Mouse (Mus musculus): Measurements from ENCODE around the gene Tspoap1. TPM values are rescaled to one million over a fixed set of nuclear protein-coding genes. Genes with fewer than 3 reads are reported as not detected.

Tspoap1 gene
- total RNA-seq, 2 experiments from 2014 or later, result 8.0 to 8.6 TPM

DNA sequence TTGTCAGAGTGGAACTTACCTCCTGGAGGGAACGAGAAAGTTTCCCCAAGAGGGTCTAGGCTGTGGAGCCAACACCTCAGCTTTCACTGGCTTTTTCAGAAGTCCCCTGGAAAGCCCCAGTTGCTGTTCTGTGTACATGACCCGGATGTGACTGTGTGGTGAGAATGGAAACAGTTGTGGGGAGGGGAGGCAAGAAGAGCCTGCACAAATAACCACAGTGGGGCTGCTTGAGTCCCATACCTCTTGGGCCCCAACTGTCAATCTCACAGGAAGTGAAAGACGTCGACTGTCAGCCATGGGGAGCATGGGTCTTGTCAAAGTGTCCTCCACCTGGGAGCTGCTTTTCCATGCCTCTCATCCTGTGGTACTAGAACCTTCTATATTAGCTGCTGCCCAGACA, 15.4 kb upstream of the Tspoap1 start:
- ATAC-seq (ENCODE audit: poor library complexity, severe bottlenecking), result no peak

DNA sequence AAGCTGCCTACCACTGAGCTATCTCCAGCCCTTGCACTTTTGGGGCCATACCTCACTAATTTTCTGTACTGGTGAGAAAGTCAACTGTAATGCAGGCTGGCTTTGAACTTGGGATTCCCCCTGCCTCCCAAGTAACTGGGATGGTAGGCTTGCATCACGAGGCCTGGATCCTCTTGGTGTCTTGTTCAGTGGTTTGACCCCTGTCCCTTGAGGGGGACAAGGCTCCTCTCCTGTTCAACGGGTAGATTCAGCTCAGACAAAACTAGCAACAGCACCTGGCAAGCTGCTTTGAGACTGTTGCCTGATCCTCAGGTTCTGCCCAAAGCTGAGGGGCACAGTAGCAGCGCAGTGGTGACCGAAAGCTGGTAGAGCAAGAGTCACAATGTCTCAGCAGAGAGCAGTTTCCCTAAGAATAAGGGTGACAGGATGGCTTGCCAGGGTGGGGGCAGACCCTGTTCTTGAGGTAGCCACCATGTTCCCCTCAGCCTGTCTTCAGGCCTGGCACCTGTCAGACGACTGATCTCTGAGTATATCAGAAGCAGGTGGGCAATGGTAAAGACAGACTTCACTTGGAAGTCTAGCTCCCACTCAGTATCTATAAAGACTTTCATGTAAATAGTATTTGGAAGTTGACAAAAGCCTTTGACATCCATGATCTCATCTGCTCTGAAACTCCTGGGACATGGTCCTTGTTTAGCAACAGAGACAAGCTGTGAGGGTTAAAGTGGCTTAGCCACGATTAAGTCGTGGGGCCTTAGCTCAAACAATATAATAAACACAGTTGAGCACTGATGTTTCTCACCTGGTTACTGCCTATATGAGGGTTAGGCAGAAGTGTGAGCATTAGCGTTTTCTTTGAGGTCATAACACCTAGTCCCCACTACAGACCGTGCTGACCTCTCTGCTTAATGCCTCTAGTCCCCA, 14.4 kb upstream of the Tspoap1 start:
- no peak for ATAC-seq (ENCODE audit: poor library complexity, severe bottlenecking)

DNA sequence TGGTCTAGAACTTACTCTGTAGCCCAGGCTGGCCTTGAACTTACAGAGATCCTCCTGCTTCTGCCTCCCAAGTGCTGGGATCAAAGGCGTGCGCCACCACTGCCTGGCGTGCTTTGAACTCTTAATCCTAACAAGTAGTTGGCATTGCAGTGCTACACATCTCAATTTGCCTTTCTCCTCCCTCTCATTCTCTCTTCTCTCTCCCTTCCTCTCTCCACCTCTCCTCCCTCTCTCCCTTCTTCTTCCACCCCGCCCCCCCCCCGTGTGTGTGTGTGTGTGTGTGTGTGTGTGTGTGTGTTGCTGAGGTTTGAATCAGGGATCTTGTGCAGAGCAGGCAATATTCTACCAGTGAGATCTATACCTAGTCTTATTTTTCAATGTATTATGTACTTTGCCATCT, 13.0 kb upstream of the Tspoap1 start:
- ATAC-seq (ENCODE audit: poor library complexity, severe bottlenecking), result no peak

DNA sequence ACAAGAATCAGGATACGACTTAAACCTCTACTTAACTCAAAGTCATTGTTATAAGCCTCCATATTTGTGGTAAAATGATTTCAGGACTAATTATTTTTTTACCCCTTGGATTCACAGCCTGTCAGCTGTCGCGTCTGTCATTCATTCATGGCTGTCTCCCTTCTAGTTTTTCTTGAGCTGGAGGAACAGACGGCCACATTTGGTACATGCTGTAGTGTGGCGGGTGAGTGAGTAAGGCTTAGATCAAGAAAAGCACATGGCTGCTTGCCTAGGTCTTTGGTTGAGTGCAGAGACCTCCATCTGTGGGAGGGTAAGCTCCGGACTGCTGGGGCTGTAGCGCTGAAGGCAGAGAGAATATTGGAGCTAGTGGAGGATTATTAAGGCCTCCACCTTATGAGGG, 12.6 kb upstream of the Tspoap1 start:
- ATAC-seq (ENCODE audit: poor library complexity, severe bottlenecking), result no peak

DNA sequence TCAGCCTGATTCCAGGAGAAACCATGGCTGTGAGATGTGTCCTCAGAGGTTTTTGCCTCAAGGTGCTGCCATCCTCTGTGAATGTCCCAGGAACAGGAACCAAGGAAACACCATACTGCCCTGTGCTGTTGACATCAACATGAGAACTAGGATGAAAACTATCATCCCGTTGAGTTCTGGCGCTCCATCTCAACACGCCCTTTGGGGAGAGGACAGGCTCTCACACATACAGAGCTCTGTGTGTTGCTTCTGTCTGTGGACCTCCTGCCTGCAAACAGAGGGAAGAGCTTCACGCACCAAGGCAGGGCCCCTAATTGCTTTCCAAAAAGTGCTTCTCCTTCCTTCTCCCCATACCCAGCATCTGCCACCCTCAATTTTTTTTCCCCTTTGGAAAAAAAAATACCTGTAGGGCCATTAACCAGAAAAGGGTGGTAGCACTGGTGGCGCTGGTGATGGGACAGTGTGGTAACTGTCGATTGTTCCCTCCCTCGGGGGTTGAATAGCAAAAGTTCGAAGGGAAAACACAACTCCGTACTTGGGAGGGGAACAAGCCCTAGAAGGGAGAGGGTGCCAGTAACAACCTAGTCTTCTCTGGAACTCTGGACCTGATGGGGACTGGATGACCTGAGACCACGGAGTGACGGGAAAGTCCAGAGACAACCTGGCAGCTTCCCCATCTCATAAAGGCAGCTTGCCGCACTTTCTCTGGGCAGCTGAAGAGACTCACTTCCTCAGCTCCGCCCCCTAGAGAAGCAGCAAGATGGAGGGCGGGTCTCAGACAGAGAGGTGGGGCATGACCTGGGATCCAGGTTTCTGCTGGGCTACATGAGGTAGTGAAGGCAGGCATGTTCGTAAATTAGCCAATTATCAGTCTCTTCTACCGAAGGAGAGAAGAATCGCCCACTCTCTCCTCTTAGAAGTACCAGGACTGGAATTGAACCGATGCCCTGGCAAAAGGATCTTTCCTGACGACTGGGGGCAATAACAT, 11.9 kb upstream of the Tspoap1 start:
- ATAC-seq (ENCODE audit: poor library complexity, severe bottlenecking), result peak; percentile 55

DNA sequence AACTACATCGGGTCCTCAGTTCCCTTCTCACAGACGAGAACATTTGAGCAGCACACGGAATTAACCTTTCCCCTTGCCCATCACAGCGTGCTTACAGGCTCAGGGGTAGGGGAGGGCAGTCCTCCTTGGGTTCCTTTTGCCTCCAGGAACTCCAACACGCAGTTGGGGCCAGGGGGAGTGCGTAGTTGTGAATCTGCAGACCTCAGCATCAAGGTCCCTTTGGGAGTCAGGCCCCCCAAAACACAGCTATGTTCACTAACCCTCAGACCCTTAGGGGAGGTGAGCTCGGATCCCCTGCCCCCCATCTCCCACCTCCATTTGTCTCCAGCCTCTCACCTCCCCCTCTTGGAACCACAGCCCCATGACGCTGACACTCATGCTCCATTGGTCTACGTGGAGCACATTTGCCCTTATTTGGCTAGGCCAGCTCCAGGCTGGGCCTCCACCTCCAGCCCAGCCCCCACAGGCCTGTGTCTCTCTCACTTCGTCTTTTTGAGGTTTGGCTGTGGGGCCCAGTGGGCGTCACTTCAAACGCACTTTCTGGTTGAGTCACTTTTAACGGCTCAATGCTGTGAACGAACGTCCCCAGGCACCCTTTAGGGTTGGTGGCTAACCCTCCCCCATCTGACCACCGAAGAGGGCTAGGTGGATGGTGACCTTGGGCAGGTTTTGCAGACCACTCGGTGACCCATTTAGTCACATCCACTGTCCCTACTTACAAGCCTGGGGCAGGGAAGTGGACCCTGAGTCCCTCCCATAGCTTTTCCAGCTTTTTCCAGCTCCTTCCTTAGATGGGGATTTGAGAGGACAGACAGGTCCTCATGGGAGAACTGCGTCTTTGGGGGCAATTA, 10.9 kb upstream of the Tspoap1 start:
- peak; percentile 65 for ATAC-seq (ENCODE audit: poor library complexity, severe bottlenecking)

DNA sequence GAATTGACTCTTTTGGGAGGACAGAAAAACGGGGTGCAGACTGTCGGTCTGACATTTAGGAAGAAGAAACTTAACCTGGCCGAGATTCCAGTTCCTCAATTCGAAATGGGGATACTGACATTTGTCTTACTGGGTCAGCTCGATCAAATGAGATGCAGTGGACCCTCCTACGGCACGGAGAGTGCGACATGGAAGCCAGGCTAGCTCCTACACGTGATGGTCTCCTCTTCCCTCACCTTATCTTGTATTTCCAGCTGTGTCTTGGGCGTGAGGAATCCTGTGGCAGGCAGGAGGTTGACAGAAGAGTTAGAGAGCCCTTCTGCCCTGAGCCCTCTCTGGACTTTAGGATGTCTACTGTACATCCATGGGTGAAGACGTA, 10.3 kb upstream of the Tspoap1 start:
- ATAC-seq (ENCODE audit: poor library complexity, severe bottlenecking), result no peak

DNA sequence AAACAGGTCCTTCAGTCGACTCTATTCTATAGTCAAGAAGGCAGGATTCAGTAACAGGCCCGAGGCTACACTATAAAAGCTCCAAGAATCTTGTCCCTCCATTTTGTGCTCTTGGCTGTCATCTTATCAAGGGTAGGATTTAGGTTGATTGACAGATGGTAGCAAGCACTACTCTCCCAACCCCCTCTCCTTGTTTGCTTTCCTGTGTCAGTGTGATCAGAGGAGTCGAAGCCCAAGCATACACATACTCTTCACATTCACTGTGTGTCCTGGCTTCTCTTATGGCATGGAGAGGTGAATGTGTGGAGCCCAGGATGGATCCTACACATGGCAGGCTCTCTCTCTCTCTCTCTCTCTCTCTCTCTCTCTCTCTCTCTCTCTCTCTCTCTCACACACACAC, 9.8 kb upstream of the Tspoap1 start:
- ATAC-seq (ENCODE audit: poor library complexity, severe bottlenecking), result no peak

DNA sequence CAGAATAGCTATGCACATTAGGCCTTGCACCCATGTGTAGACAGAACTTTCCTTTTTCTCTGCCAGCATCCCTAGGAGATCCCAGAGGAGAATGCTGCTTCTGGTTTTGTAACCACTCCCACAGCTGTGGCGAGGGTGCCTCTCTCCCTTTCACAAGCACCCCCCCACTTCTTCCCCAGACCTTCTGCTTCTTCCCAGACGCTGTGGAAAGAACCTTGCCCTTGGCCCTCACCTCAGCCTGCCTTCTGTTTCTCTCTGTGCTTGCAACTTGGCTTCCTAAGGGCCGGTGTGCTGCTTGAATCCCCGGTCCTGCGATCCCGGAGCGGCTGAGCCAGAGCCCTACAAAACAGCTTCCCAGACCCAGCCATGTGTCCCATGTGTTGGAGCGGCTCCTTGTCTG, 9.3 kb upstream of the Tspoap1 start:
- no peak for ATAC-seq (ENCODE audit: poor library complexity, severe bottlenecking)

DNA sequence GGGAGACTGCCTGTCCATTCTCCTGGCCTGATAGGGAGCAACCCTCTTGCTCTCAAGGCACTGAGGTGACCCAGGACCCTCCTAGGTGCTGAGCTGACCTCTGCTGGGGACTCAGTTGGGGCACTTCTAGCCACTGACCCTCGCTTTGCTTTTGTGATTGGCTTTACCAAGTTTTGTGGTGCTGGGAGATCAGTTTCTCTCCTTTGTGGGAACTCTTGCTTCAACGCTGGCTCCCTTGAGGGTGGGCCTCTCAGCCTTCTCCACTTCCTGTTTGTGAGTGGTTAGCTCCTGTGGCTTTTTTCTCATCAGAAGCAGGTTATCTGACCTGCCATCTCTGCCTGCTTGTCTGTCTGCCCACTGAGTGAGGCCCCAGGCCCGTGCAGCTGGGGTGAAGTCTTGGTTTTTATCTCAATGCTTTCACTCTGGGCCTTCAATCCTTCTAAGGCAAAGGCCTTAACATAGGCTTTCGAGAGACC, 8.8 kb upstream of the Tspoap1 start:
- ATAC-seq (ENCODE audit: poor library complexity, severe bottlenecking), result peak; percentile 4; the same call in 1 of the 2 replicates

DNA sequence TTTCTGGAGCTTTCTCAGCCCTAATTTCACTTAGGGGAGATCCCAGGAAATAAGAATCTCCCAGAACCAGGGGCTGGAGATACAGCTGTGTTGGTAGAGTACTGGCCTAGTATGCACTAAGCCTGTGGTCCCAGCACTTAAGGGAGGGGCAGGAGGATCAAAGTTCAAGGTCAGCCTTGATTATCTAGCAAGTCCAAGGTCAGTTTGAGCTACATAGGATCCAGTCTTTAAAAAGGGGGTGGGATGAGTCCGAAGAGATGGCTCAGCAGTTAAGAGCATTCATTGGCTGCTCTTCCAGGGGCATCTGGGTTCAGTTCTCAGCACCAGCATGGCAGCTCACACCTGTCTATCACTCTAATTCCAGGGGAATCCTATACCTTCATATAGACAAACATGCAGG, 8.0 kb upstream of the Tspoap1 start:
- no peak for ATAC-seq (ENCODE audit: poor library complexity, severe bottlenecking)

DNA sequence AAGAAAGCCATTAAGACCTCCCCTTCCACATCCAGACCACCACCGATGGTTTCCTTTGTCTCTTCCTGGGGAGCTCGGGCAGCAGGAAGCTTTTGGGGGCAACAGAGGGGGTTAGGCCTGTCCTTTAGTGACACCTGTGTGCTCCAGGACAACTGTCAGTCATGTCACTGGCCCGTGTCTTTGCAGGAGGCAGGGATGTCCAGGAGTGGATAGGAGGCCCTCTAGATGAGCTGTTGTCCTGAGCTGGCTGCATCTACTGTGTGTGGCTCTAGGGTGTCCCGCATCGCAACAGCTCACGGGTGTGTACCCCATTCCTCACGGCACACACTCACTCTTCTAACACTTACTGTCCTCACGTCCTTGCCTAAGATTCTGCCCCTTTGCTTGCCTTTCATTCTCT, 7.1 kb upstream of the Tspoap1 start:
- ATAC-seq (ENCODE audit: poor library complexity, severe bottlenecking), result no peak

DNA sequence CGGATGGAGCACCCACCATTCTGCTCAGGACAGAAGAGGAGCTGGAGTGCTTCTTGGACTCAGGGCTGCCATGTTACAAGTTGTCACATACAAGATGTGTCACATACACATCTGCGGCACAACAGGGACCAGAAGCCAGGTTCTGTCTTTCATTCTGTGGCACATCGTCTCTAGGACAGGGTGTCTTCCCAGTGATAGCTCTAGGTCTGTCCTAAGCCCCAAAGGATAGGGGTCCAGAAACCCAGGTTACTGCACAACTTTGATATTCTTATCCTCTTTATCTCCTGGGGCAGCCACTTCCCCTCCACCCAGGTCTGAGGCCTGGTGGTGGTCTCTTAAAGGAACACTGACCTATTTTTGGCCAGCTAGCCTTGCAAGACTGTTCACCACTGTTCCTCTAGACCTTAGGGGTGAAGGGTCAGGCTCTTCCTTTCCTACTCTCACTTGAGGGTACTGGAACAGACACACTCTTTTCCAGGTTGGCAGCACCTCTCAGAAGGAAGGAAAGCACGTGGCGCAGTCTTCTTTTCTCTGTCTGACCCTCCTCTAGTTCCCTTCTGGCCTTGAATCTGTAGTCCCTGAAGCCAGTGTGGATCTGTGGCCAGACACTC, 6.3 kb upstream of the Tspoap1 start:
- no peak for ATAC-seq (ENCODE audit: poor library complexity, severe bottlenecking)

DNA sequence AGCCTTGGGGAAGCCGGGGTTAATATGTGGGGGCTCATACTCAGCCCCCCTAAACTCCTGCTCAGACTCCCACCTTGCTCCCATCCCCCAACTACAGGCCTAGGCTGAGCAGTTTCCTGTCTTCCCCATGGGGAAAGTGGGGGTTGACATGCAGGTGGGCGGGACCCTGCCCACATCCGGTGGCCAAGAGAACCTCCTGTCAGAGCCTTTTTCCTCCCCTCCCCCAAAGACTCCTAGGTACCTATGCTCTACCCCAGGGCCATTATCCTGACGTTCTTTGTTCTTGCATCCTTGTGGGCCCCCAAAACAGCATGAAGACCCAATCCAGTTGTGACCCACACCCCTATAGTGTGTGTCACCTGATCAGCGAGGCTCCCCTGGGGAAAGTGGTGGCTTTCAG, 5.7 kb upstream of the Tspoap1 start:
- peak; percentile 16 for ATAC-seq (ENCODE audit: poor library complexity, severe bottlenecking)

DNA sequence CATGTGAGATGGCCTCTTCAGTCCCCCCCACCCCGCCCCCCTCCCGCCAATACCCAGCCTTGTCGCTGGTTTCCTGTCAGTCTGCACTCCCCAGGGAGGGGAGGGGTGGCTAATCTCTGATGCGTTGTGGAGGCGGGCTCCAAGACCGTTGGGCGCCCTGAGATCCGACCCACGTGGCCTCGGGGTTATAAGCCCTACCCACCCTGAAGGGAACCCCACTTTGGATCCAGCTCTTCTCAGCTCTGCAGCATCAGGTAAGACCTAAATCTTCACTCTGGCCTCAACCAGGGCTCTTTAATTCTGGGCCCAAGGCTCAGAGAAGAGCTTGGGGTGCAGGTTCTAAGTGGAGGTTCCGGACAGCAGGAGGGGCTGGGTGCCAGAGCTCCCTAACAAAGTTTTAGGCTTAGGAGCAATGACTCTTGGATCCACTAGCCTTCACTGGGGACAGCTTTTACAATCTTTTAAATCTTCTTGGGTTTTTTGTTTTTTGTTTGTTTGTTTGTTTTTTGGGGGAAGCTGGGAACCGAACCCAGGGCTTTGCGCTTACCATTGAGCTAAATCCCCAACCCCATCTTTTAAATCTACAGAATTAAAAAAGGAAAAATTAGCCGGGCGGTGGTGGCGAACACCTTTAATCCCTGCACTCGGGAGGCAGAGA, 4.9 kb upstream of the Tspoap1 start:
- ATAC-seq (ENCODE audit: poor library complexity, severe bottlenecking), result peak; percentile 41

DNA sequence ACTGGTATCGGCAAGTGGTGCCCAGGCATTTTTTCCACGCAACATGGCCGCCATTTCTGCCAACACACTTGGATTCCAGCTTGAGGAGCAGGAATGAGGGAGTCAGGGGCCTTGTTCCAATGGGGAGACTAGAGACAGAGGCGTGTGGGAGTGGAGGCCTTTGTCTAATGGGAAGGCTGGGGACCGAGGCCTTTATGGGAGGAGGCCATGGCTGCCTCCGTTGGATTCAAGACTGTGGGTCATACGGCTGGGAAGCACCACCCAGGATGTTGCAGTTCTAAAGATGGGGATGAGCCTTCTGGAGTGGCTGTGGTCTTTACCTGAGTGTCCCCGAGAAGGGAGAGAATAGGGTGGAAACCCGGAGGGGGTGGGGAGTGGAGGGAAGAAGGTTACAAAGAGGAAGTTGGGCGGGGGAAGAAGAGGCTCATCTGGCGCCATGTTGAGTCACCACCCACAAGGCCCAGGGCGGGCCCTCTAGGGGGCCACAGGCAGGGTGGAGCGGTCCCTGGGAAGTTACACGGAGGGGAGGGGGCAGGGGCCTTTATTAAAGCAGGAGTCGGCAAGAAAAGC, 4.0 kb upstream of the Tspoap1 start:
- peak; percentile 22 for ATAC-seq (ENCODE audit: poor library complexity, severe bottlenecking)

DNA sequence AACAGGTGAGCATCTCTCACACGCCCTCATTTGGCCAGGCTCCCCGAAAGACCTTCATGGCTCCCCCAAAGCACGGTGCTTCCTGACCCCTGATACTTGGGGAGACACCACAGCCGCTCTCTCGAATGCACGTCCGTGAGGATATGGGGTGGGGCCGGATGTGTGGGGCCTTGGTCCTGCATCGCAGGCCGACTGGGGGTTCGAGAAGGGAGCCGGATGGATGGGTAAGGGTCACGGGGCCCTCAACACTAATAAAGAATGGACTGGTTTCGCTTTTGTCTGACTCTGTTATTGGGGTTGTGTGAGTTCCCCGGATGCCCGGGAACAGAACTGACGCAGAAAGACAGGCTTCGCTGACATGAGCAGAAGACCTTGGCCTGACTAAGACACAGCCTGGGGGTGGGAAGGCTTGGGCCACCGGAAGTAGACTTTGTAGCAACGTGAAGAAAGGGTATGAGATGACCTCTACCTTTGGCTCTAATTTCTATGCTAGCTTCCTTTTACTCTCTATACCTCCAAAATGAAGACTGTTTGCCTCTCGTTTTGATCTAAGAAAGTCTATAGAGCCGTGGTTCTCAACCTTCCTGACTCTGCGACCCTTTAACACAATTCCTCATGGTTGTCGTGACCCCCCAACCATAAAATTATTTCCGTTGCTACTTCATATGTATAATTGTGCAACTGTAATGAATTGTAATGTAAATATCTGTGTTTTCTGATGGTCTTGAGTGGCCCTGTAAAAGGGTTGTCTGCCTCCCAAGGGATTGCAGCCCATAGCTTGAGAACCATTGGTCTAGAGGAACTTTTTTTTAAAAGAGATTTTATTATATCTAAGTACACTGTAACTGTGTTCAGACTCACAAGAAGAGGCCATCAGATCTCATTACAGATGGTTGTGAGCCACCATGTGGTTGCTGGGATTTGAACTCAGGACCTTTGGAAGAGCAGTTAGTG, 3.1 kb upstream of the Tspoap1 start:
- ATAC-seq (ENCODE audit: poor library complexity, severe bottlenecking), result no peak

Data from megakaryocyte, adult 5-6 weeks (primary cell).